ENCODE assay signal across 8 mouse cellular contexts in genomic region chr8:71486136-71486529, GRCm38 (mm10). TPM values are rescaled to one million over a fixed set of nuclear protein-coding genes. Genes with fewer than 3 reads are reported as not detected.
DNase-seq lines count a peak whose midpoint lies in the region; ATAC-seq and TF ChIP-seq lines count a peak whose summit lies in the region.

No protein-coding gene starts in this region.

- peak overlapping the region; percentile 87 for H3K4me2 ChIP-seq in liver, embryonic 13.5 days
- peak overlapping the region; percentile 92 for H3K4me2 ChIP-seq in stomach, postnatal 0 days (replicated peaks; ENCODE audit: low read depth)

- H3K4me1 ChIP-seq in thymus, adult 2 months (replicated peaks; ENCODE audit: control insufficient read depth, insufficient read depth, low read length), result peaks cover 33% of the 10 kb centered on the region
- peaks cover 57% of the 10 kb centered on the region for H3K4me1 ChIP-seq in liver, embryonic 13.5 days (replicated peaks)
- peaks cover 9% of the 10 kb centered on the region for H3K4me1 ChIP-seq in stomach, postnatal 0 days (replicated peaks; ENCODE audit: control insufficient read depth, insufficient read depth)

- H3K9ac ChIP-seq in liver, embryonic 13.5 days, result no peak overlapping the region
- no peak overlapping the region for H3K9ac ChIP-seq in stomach, postnatal 0 days (ENCODE audit: low read length)

- no peaks in the 10 kb centered on the region for H3K36me3 ChIP-seq in thymus, adult 2 months (ENCODE audit: control insufficient read depth, insufficient read depth, low read length)
- H3K36me3 ChIP-seq in liver, embryonic 13.5 days, result peaks cover 14% of the 10 kb centered on the region
- H3K36me3 ChIP-seq in stomach, postnatal 0 days (ENCODE audit: control insufficient read depth, insufficient read depth, low read length), result no peaks in the 10 kb centered on the region

- TF ChIP-seq EP300 in stomach, postnatal 0 days (optimal IDR thresholded peaks at IDR 0.05), result no peak

- ATAC-seq in liver, embryonic 13.5 days (ENCODE audit: low read depth), result no peak
- no peak for ATAC-seq in stomach, postnatal 0 days (ENCODE audit: low FRiP score, low TSS enrichment)

- no peak for TF ChIP-seq POLR2A in thymus, adult 2 months (IDR thresholded peaks at IDR 0.05; ENCODE audit: control insufficient read depth, extremely low read depth, insufficient read depth, low read length, poor library complexity)

- 18% methylated on average over 7 of the region's 7 CpGs for WGBS in thymus, adult 2 months
- 27% methylated on average over 7 of the region's 7 CpGs for WGBS in liver, embryonic 13.5 days (ENCODE audit: insufficient replicate concordance)
- WGBS in stomach, postnatal 0 days, result 4% methylated on average over 7 of the region's 7 CpGs

- no peaks in the 10 kb centered on the region for H3K27me3 ChIP-seq in thymus, adult 2 months (ENCODE audit: control insufficient read depth, insufficient read depth, low read length)
- H3K27me3 ChIP-seq in liver, embryonic 13.5 days, result peaks cover 14% of the 10 kb centered on the region
- no peaks in the 10 kb centered on the region for H3K27me3 ChIP-seq in stomach, postnatal 0 days (ENCODE audit: control insufficient read depth, insufficient read depth, low read length)

- H3K27ac ChIP-seq in thymus, adult 2 months (ENCODE audit: control insufficient read depth, insufficient read depth, low read length), result peak overlapping the region; percentile 46; the same call in 1 of the 2 replicates
- H3K27ac ChIP-seq in liver, embryonic 13.5 days, result no peak overlapping the region
- no peak overlapping the region for H3K27ac ChIP-seq in stomach, postnatal 0 days (replicated peaks)

- H3K9me3 ChIP-seq in liver, embryonic 13.5 days (replicated peaks), result no peaks in the 10 kb centered on the region
- no peaks in the 10 kb centered on the region for H3K9me3 ChIP-seq in stomach, postnatal 0 days (ENCODE audit: control insufficient read depth, low read length)

- H3K4me3 ChIP-seq in thymus, adult 2 months (ENCODE audit: control insufficient read depth, insufficient read depth, low read length), result 0 out of 2 replicates have a peak overlapping the region, but pooled peaks have one; percentile 5
- H3K4me3 ChIP-seq in liver, embryonic 13.5 days (replicated peaks), result peak overlapping the region; percentile 65; the same call in 1 of the 2 replicates
- H3K4me3 ChIP-seq in stomach, postnatal 0 days (ENCODE audit: low read depth, low read length), result peak overlapping the region; percentile 72

- TF ChIP-seq CTCF in thymus, adult 2 months (IDR thresholded peaks at IDR 0.05; ENCODE audit: borderline replicate concordance, control insufficient read depth, extremely low read depth, insufficient read depth, low read length, poor library complexity), result no peak
- no peak for TF ChIP-seq CTCF in stomach, postnatal 0 days (IDR thresholded peaks at IDR 0.05; ENCODE audit: low read depth)

- DNase-seq in cerebellum, adult 9-10 months, result peak; percentile 57
- no peak for DNase-seq in cerebellum, postnatal 36 days
- no peak for DNase-seq in thymus, adult 2 months
- DNase-seq in thymus, postnatal 4 days, result no peak
- DNase-seq in liver, embryonic 13.5 days, result no peak
- DNase-seq in stomach, postnatal 0 days (ENCODE audit: low spot score), result no peak
- no peak for DNase-seq in left cerebral cortex, adult 9 months (ENCODE audit: low spot score in 2 of 2)
- no peak for DNase-seq in gastrocnemius, postnatal 4 days (ENCODE audit: low spot score in 2 of 2)

RNA-seq across cellular contexts. Expression of gene Ano8, which starts 0.4 kb away (rescaled TPM):
- 34.8 and 40.7 TPM in 2 replicates for polyA plus RNA-seq in thymus, adult 2 months (2012; rRNA removed)
- polyA plus RNA-seq in liver, embryonic 13.5 days (2015; fragmentation: Nextera tagmentation; extraction: Ambion mirVana), result 0.12 and 0.14 TPM in 2 replicates
- polyA plus RNA-seq in stomach, postnatal 0 days (2015; fragmentation: Nextera tagmentation; extraction: Ambion mirVana), result 0.68 and 1.1 TPM in 2 replicates
- total RNA-seq in gastrocnemius, postnatal 4 days (2021), result 10 to 100 TPM; 20.8 to 25.3 TPM

RNA-seq across cellular contexts. Expression of gene Gtpbp3, which starts 1.8 kb away (rescaled TPM):
- polyA plus RNA-seq in thymus, adult 2 months (2012; rRNA removed), result 56.8 and 58.7 TPM in 2 replicates
- polyA plus RNA-seq in liver, embryonic 13.5 days (2015; fragmentation: Nextera tagmentation; extraction: Ambion mirVana), result 6.8 and 7.3 TPM in 2 replicates
- polyA plus RNA-seq in stomach, postnatal 0 days (2015; fragmentation: Nextera tagmentation; extraction: Ambion mirVana), result 7.2 and 8.2 TPM in 2 replicates
- 10 to 100 TPM; 17.8 to 19.1 TPM for total RNA-seq in gastrocnemius, postnatal 4 days (2021)

RNA-seq across cellular contexts. Expression of gene Dda1, which starts 17.1 kb away (rescaled TPM):
- 201 and 216 TPM in 2 replicates for polyA plus RNA-seq in thymus, adult 2 months (2012; rRNA removed)
- polyA plus RNA-seq in liver, embryonic 13.5 days (2015; fragmentation: Nextera tagmentation; extraction: Ambion mirVana), result 50.9 and 51.6 TPM in 2 replicates
- polyA plus RNA-seq in stomach, postnatal 0 days (2015; fragmentation: Nextera tagmentation; extraction: Ambion mirVana), result 72.5 and 74.5 TPM in 2 replicates
- 10 to 100 TPM; 40.3 to 44.2 TPM for total RNA-seq in gastrocnemius, postnatal 4 days (2021)

RNA-seq across cellular contexts. Expression of gene Mrpl34, which starts 21.4 kb away (rescaled TPM):
- 119 and 125 TPM in 2 replicates for polyA plus RNA-seq in thymus, adult 2 months (2012; rRNA removed)
- polyA plus RNA-seq in liver, embryonic 13.5 days (2015; fragmentation: Nextera tagmentation; extraction: Ambion mirVana), result 154 and 157 TPM in 2 replicates
- polyA plus RNA-seq in stomach, postnatal 0 days (2015; fragmentation: Nextera tagmentation; extraction: Ambion mirVana), result 127 and 137 TPM in 2 replicates
- total RNA-seq in gastrocnemius, postnatal 4 days (2021), result 10 to 100 TPM; 29.0 to 34.4 TPM

RNA-seq across cellular contexts. Expression of gene Abhd8, which starts 22.7 kb away (rescaled TPM):
- 282 and 336 TPM in 2 replicates for polyA plus RNA-seq in thymus, adult 2 months (2012; rRNA removed)
- polyA plus RNA-seq in liver, embryonic 13.5 days (2015; fragmentation: Nextera tagmentation; extraction: Ambion mirVana), result 12.3 and 13.2 TPM in 2 replicates
- polyA plus RNA-seq in stomach, postnatal 0 days (2015; fragmentation: Nextera tagmentation; extraction: Ambion mirVana), result 22.1 and 23.5 TPM in 2 replicates
- total RNA-seq in gastrocnemius, postnatal 4 days (2021), result 10 to 100 TPM; 47.1 to 47.3 TPM

Comparison
In these comparisons a context has a peak if more than half of its experiments do, and no peak if none do; other contexts are left out.
1. H3K4me3 ChIP-seq: peak in every context shown above with its lines; median percentile 72 in stomach, postnatal 0 days; 65 in liver, embryonic 13.5 days; 5 in thymus, adult 2 months.
2. RNA of gene Ano8, which starts 0.4 kb away (polyA plus RNA-seq): 34.8 to 40.7 TPM in thymus, adult 2 months; 0.68 to 1.1 TPM in stomach, postnatal 0 days and 0.12 to 0.14 TPM in liver, embryonic 13.5 days; every median in the first group is over 10 times any median in the second.